In genomic region chr2:31954779-31955181, GRCm38 (mm10) we compare ENCODE assay signal across 10 mouse cellular contexts. TPM values are rescaled to one million over a fixed set of nuclear protein-coding genes. Genes with fewer than 3 reads are reported as not detected.
A peak's percentile ranks its signal among the peaks of the same experiment; 100 is the strongest.
DNase-seq lines count a peak whose midpoint lies in the region; ATAC-seq and TF ChIP-seq lines count a peak whose summit lies in the region.
"Had no signal": no experiment of that assay in that cellular context is flagged by ENCODE, and none has a peak within 500 bp of the region (broad histone marks: within the 10 kb centered on the region; RNA-seq: fewer than 3 reads in every experiment).

No protein-coding gene starts in this region.

- no peak overlapping the region for H3K4me2 ChIP-seq in heart, postnatal 0 days (ENCODE audit: low read depth, low read length)
- peak overlapping the region; percentile 5; the same call in 1 of the 2 replicates for H3K4me2 ChIP-seq in kidney, embryonic 16.5 days (replicated peaks; ENCODE audit: low read depth, low read length)
- no peak overlapping the region for H3K4me2 ChIP-seq in intestine, embryonic 16.5 days (ENCODE audit: low read depth, low read length)
- H3K4me2 ChIP-seq: embryonic facial prominence, embryonic 13.5 days had no signal

- H3K4me1 ChIP-seq in heart, postnatal 0 days (ENCODE audit: control insufficient read depth, insufficient read depth) = peaks cover 15% of the 10 kb centered on the region; the same call in 1 of the 2 replicates
- peaks cover 39% of the 10 kb centered on the region for H3K4me1 ChIP-seq in kidney, embryonic 16.5 days (ENCODE audit: insufficient read depth, low read length)
- peaks cover 5% of the 10 kb centered on the region for H3K4me1 ChIP-seq in intestine, embryonic 16.5 days (ENCODE audit: control insufficient read depth, insufficient read depth, low read length)

- TF ChIP-seq EP300 in heart, postnatal 0 days (IDR thresholded peaks at IDR 0.05; ENCODE audit: low read depth) = no peak

- no peak overlapping the region for H3K4me3 ChIP-seq in heart, postnatal 0 days (ENCODE audit: low read depth, low read length)
- no peak overlapping the region for H3K4me3 ChIP-seq in kidney, embryonic 16.5 days (ENCODE audit: low read length)
- H3K4me3 ChIP-seq in intestine, embryonic 16.5 days (ENCODE audit: low read length) = no peak overlapping the region
- H3K4me3 ChIP-seq: embryonic facial prominence, embryonic 13.5 days; midbrain, embryonic 10.5 days had no signal

- no peak overlapping the region for H3K9ac ChIP-seq in heart, postnatal 0 days (replicated peaks; ENCODE audit: low read depth, low read length)
- H3K9ac ChIP-seq in kidney, embryonic 16.5 days (replicated peaks; ENCODE audit: low read length) = peak overlapping the region; percentile 46; the same call in 1 of the 2 replicates
- H3K9ac ChIP-seq in intestine, embryonic 16.5 days (ENCODE audit: low read depth, low read length) = no peak overlapping the region
- H3K9ac ChIP-seq: embryonic facial prominence, embryonic 13.5 days had no signal

- H3K9me3 ChIP-seq in heart, postnatal 0 days (replicated peaks; ENCODE audit: control insufficient read depth, low read length) = no peaks in the 10 kb centered on the region
- no peaks in the 10 kb centered on the region for H3K9me3 ChIP-seq in kidney, embryonic 16.5 days (ENCODE audit: low read length)
- no peaks in the 10 kb centered on the region for H3K9me3 ChIP-seq in intestine, embryonic 16.5 days (ENCODE audit: control insufficient read depth, low read length)
- H3K9me3 ChIP-seq: embryonic facial prominence, embryonic 13.5 days; midbrain, embryonic 10.5 days had no signal

- H3K27ac ChIP-seq in heart, postnatal 0 days (ENCODE audit: low read depth) = peak overlapping the region; percentile 87
- H3K27ac ChIP-seq in kidney, embryonic 16.5 days (ENCODE audit: low read length) = peak overlapping the region; percentile 88
- no peak overlapping the region for H3K27ac ChIP-seq in intestine, embryonic 16.5 days (ENCODE audit: low read length)
- H3K27ac ChIP-seq: embryonic facial prominence, embryonic 13.5 days; midbrain, embryonic 10.5 days had no signal

- DNase-seq in heart, postnatal 0 days (ENCODE audit: low spot score) = peak; percentile 53
- no peak for DNase-seq in heart, adult 9 months (ENCODE audit: low spot score in 2 of 2)
- peak; percentile 38 for DNase-seq in adrenal gland, postnatal 10 days
- DNase-seq in cerebellum, adult 8-10 months = peak; percentile 31
- no peak for DNase-seq in lung, postnatal 25 days (ENCODE audit: low spot score)

- peak; percentile 57 for ATAC-seq in heart, postnatal 0 days (ENCODE audit: insufficient read depth, low read depth)
- peak; percentile 24; the same call in 1 of the 2 replicates for ATAC-seq in kidney, embryonic 16.5 days (ENCODE audit: low FRiP score, low TSS enrichment)
- ATAC-seq in intestine, embryonic 16.5 days = no peak
- ATAC-seq: inflammation-experienced regulatory T-cells, adult 6 months had no signal

- WGBS in heart, postnatal 0 days = 45% methylated on average over 9 of the region's 9 CpGs
- 51% methylated on average over 9 of the region's 9 CpGs for WGBS in kidney, embryonic 16.5 days
- WGBS in intestine, embryonic 16.5 days = 87% methylated on average over 9 of the region's 9 CpGs

- no peaks in the 10 kb centered on the region for H3K36me3 ChIP-seq in heart, postnatal 0 days (replicated peaks; ENCODE audit: control insufficient read depth, insufficient read depth, low read length)
- H3K36me3 ChIP-seq in kidney, embryonic 16.5 days (ENCODE audit: insufficient read depth, low read length) = no peaks in the 10 kb centered on the region
- no peaks in the 10 kb centered on the region for H3K36me3 ChIP-seq in intestine, embryonic 16.5 days (ENCODE audit: control insufficient read depth, insufficient read depth, low read length)

- H3K27me3 ChIP-seq in heart, postnatal 0 days (ENCODE audit: control insufficient read depth, insufficient read depth, low read length) = no peaks in the 10 kb centered on the region
- H3K27me3 ChIP-seq in kidney, embryonic 16.5 days (ENCODE audit: insufficient read depth, low read length) = no peaks in the 10 kb centered on the region
- H3K27me3 ChIP-seq in intestine, embryonic 16.5 days (replicated peaks; ENCODE audit: control insufficient read depth, insufficient read depth, low read length) = peaks cover under 1% of the 10 kb centered on the region; the same call in 1 of the 2 replicates
- H3K27me3 ChIP-seq: embryonic facial prominence, embryonic 13.5 days had no signal

- no peak for TF ChIP-seq CTCF in heart, postnatal 0 days (IDR thresholded peaks at IDR 0.05; ENCODE audit: low read depth)

RNA-seq across cellular contexts. Expression of gene Aif1l, which starts 4.8 kb away (rescaled TPM):
- 21.6 and 35.9 TPM in 2 replicates for total RNA-seq in heart, postnatal 0 days (2014; rRNA removed; ENCODE audit: low replicate concordance)
- polyA plus RNA-seq in heart, postnatal 0 days (2015; fragmentation: Nextera tagmentation; extraction: Ambion mirVana) = 36.5 and 37.4 TPM in 2 replicates
- total RNA-seq in adrenal gland, postnatal 10 days (2021) = 10 to 100 TPM in 1 of 2 experiments, 1 to 10 TPM in 1; 8.3 to 14.1 TPM
- polyA plus RNA-seq in kidney, embryonic 16.5 days (2015; fragmentation: Nextera tagmentation; extraction: Ambion mirVana) = 90.4 and 101 TPM in 2 replicates
- 9.9 and 10.9 TPM in 2 replicates for polyA plus RNA-seq in intestine, embryonic 16.5 days (2015; fragmentation: Nextera tagmentation; extraction: Ambion mirVana)

RNA-seq across cellular contexts. Expression of gene Nup214, which starts 19.5 kb away (rescaled TPM):
- total RNA-seq in heart, postnatal 0 days (2014; rRNA removed; ENCODE audit: low replicate concordance) = 17.3 and 17.7 TPM in 2 replicates
- 35.7 and 37.9 TPM in 2 replicates for polyA plus RNA-seq in heart, postnatal 0 days (2015; fragmentation: Nextera tagmentation; extraction: Ambion mirVana)
- total RNA-seq in adrenal gland, postnatal 10 days (2021) = 10 to 100 TPM; 47.4 to 57.8 TPM
- polyA plus RNA-seq in kidney, embryonic 16.5 days (2015; fragmentation: Nextera tagmentation; extraction: Ambion mirVana) = 70.2 and 94.1 TPM in 2 replicates
- polyA plus RNA-seq in intestine, embryonic 16.5 days (2015; fragmentation: Nextera tagmentation; extraction: Ambion mirVana) = 61.4 and 71.9 TPM in 2 replicates

Comparison
In these comparisons a context has a peak if more than half of its experiments do, and no peak if none do; other contexts are left out.
1. DNase-seq: peak in heart, postnatal 0 days (single experiment), adrenal gland, postnatal 10 days (single experiment) and cerebellum, adult 8-10 months (single experiment); none in heart, adult 9 months (0 of 2) and lung, postnatal 25 days (single experiment).